Mouse (Mus musculus) kidney, embryonic 15.5 days (tissue): ENCODE measurements around the gene Phyhd1. TPM values are rescaled to one million over a fixed set of nuclear protein-coding genes. Genes with fewer than 3 reads are reported as not detected.

Source experiments
- ATAC-seq: fragments of 200-750 bp; cut with Nextera tagmentation; replicated peaks from 2 replicates; pipeline ENCODE4 v1.8.0; 2017; ENCODE audit warnings: moderate TSS enrichment; ENCODE audit not compliant: low FRiP score
- H3K27ac ChIP-seq: fragments of 300-500 bp; sonication (generic); 2 replicates; pipeline ENCODE4 v1.5.1; 2015; ENCODE audit warnings: mild to moderate bottlenecking, inconsistent platforms
- H3K27me3 ChIP-seq: fragments of 300-500 bp; sonication (generic); 2 replicates; pipeline ENCODE4 v1.6.1; 2015; ENCODE audit warnings: inconsistent platforms
- H3K36me3 ChIP-seq: fragments of 300-500 bp; sonication (generic); 2 replicates; pipeline ENCODE4 v1.6.1; 2015; ENCODE audit warnings: inconsistent platforms
- H3K4me1 ChIP-seq: fragments of 300-500 bp; sonication (generic); 2 replicates; pipeline ENCODE4 v1.6.1; 2015; ENCODE audit warnings: inconsistent platforms
- H3K4me2 ChIP-seq: fragments of 300-500 bp; sonication (generic); 2 replicates; pipeline ENCODE4 v1.6.1; 2015; ENCODE audit warnings: moderate library complexity, mild to moderate bottlenecking, inconsistent platforms
- H3K4me3 ChIP-seq: fragments of 300-500 bp; sonication (generic); replicated peaks from 2 replicates; pipeline ENCODE4 v1.5.1; 2015; ENCODE audit warnings: mild to moderate bottlenecking, inconsistent platforms
- H3K9ac ChIP-seq: fragments of 300-500 bp; sonication (generic); 2 replicates; pipeline ENCODE4 v1.6.1; 2015; ENCODE audit warnings: mild to moderate bottlenecking, inconsistent platforms
- H3K9me3 ChIP-seq: fragments of 300-500 bp; sonication (generic); replicated peaks from 2 replicates; pipeline ENCODE4 v1.6.1; 2016; ENCODE audit warnings: inconsistent platforms
- WGBS: fragments of 180-500 bp; shearing (Covaris S2); methylation state at CpG from one replicate; pipeline ENCODE4 v1.1.7; 2015; ENCODE audit warnings: mixed read lengths; 5-methylcytosine and 5-hydroxymethylcytosine counted together
- polyA plus RNA-seq: library from polyadenylated mRNA; unstranded; fragments of >200 nt; fragmentation: Nextera tagmentation; extraction: Ambion mirVana; gene quantifications from 2 replicates; pipeline ENCODE4 v1.2.1, GENCODE M21; 2015

The Phyhd1 gene
- 11.5 and 13.3 TPM in 2 replicates for polyA plus RNA-seq

DNA sequence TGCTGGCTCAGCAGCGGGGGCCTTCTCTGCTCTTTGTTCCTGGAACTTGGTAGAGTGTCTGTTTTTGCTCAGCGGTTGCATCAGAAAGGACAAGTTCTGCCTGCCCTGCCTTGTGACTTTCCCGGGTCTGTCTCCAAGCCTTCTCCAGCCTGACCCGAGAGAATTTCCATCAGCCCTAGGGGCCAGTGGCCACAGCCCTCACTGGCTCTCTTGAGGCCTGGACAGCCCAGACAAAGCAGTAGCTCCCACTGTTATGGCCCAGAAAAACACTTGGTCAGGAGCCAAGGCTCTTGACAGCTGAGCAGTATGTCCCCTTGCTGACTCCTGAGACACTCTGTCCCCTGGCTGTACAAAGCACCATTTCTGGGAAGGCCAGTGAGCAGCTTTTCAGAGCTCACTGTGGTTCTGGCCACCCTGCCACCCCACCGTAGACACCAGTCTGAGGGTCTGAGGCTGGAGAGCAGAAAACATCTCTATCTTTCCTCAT lies at the start of gene Phyhd1:
Gene Phyhd1, plus strand, starts transcription at position 437 of the 487 bp plus-strand sequence.
- 55% methylated on average over 5 of the region's 5 CpGs for WGBS
- no peak; the same call in 1 of the 2 replicates for ATAC-seq
- peak within 1 kb of the TSS; percentile 38 for H3K4me2 ChIP-seq

DNA sequence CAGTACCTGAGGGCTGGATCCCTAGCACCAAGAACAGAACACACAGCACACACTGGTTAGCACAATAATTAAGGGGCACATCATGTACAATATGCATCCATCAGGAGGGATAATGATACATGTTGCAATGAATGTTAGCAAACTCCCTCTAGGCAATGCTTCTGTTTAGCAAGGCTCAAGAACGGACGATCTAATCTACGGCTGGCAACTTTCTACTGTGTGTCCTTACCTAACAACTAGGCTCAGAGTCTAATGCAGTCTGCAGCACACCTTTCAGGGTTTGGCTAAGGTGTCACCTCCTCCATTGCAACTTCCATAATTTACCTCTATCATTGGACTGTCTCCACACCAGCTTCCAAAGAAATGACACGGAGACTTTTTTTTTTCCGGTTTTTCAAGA lies 49.7 kb upstream of the Phyhd1 start:
- WGBS: 95% methylated on average over 5 of the region's 5 CpGs
- Histone ChIP-seq H3K9me3 (no peaks in the 10 kb centered on the region), H3K27me3 (no peaks in the 10 kb centered on the region), H3K4me3 (no peak overlapping the region), H3K27ac (no peak overlapping the region), H3K4me2 (no peak overlapping the region), H3K9ac (no peak overlapping the region), H3K4me1 (no peaks in the 10 kb centered on the region), H3K36me3 (no peaks in the 10 kb centered on the region)
- no peak for ATAC-seq

More for the DNA sequence above, at the start of gene Phyhd1:
- peaks cover 37% of the 10 kb centered on the region for H3K36me3 ChIP-seq
- H3K4me3 ChIP-seq: peak within 1 kb of the TSS; percentile 12
- H3K27me3 ChIP-seq: no peaks in the 10 kb centered on the region
- H3K4me1 ChIP-seq: peaks cover 62% of the 10 kb centered on the region
- H3K9ac ChIP-seq: 0 out of 2 replicates have a peak within 1 kb of the TSS, but pooled peaks have one; percentile 8
- H3K9me3 ChIP-seq: no peaks in the 10 kb centered on the region
- peak within 1 kb of the TSS; percentile 91 for H3K27ac ChIP-seq

DNA sequence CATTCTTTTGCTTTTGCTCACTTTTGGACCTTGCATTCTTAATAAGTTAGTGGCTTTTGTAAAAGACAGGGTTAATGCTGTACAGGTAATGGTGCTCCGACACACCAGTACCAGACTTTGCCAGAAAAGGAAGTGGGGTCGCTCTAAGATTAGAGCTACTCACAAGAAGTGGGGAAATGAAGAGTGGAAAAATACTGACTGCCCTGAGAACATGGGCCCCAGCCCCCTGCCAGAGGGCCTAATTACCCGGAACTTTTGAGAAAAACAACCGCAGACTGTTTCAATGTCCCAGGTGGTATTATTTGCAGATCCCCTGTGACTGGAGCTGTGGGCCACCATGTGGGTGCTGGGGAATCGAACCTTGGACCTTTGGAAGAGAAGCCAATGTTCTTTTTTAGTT lies 30.4 kb upstream of the Phyhd1 start:
- H3K27ac ChIP-seq: no peak overlapping the region
- no peak overlapping the region for H3K4me2 ChIP-seq
- no peak overlapping the region for H3K4me3 ChIP-seq
- WGBS: 68% methylated on average over 5 of the region's 5 CpGs
- no peaks in the 10 kb centered on the region for H3K9me3 ChIP-seq
- H3K4me1 ChIP-seq: peaks cover 34% of the 10 kb centered on the region
- ATAC-seq: no peak
- H3K9ac ChIP-seq: no peak overlapping the region
- no peaks in the 10 kb centered on the region for H3K27me3 ChIP-seq
- H3K36me3 ChIP-seq: peaks cover 8% of the 10 kb centered on the region

DNA sequence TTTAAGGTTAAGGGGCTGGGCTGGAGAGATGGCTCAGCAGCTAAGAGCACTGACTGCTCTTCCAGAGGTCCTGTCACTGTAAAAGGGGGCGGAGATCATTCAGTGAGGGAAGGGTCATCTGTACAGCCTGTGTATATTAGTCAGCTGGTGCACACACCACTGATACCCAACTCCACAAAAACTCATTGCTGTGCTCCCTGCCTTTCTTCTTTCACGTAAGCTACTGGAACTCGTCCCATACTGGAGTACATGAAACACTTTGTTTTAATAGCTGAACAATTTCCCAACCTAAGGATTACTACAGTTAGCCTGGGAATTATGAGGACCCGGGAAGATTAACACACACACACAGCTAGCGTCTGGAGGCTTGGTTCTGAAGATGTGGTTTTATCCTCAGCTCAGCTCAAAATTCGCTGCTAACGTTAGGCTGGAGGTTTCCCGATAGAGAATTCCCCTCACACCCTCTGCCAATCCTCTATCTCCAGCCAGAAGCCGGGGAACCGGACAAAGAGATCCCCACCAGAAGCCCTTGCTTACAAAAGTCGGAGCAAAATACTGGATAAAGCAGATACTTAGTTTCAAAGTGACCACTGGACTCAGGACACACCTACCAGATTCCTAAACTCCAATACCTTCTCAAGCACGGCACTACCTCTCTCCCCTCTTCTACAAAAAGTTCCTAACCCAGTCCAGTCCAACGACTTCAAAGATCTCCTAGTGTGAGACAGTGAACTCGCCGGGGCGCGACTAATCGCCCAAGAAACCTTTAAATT lies 29.4 kb upstream of the Phyhd1 start:
- Histone ChIP-seq H3K4me2 (peak overlapping the region; percentile 82), H3K27me3 (no peaks in the 10 kb centered on the region), H3K9me3 (no peaks in the 10 kb centered on the region), H3K27ac (peak overlapping the region; percentile 92), H3K4me3 (peak overlapping the region; percentile 89), H3K9ac (peak overlapping the region; percentile 56), H3K36me3 (peaks cover 18% of the 10 kb centered on the region), H3K4me1 (peaks cover 40% of the 10 kb centered on the region)
- WGBS: 3% methylated on average over 18 of the region's 18 CpGs
- no peak for ATAC-seq

DNA sequence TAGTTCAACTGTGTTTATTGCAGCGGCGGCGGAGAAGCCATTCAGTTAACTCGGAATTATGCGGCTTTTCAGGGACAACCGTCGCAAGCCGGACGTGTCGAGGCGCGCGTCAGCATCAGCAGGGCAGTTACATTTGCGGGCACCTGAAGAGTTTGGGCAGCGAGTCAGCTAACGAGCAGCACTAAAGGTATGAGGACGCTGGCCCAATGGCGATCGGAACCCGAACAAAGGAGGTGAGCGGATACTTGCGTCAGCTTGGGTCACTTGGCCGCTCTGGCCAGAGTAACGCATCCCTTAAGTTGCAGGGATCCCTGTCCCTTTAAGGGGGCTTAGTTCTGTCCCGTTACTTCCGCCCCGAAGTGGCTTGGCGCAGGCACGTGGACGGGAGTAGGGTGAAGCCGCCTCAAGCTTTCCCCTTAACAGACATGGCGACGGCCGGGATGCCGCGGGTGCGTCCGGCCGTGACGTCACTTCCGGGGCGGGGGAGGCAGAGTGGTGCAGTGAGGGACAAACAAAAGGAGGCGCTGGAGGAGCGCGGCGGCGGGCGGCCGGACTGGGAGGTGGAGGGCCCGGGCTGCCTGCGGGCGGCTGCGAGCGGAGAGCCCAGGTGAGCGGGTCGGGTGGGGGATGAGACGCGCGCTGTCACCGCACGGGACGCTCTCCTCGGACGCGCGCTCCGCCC lies 28.7 kb upstream of the Phyhd1 start, which contains the start of gene Lrrc8a:
Gene Lrrc8a, plus strand, starts transcription at position 517 of the 682 bp plus-strand sequence.
- peak; percentile 97 for ATAC-seq
- no peaks in the 10 kb centered on the region for H3K27me3 ChIP-seq
- H3K36me3 ChIP-seq: peaks cover 24% of the 10 kb centered on the region
- peak within 1 kb of the TSS; percentile 82 for H3K4me2 ChIP-seq
- H3K9ac ChIP-seq: peak within 1 kb of the TSS; percentile 85
- peak within 1 kb of the TSS; percentile 89 for H3K4me3 ChIP-seq
- peaks cover 48% of the 10 kb centered on the region for H3K4me1 ChIP-seq
- under 1% methylated on average over 53 of the region's 67 CpGs for WGBS
- H3K27ac ChIP-seq: peak within 1 kb of the TSS; percentile 92
- H3K9me3 ChIP-seq: no peaks in the 10 kb centered on the region

DNA sequence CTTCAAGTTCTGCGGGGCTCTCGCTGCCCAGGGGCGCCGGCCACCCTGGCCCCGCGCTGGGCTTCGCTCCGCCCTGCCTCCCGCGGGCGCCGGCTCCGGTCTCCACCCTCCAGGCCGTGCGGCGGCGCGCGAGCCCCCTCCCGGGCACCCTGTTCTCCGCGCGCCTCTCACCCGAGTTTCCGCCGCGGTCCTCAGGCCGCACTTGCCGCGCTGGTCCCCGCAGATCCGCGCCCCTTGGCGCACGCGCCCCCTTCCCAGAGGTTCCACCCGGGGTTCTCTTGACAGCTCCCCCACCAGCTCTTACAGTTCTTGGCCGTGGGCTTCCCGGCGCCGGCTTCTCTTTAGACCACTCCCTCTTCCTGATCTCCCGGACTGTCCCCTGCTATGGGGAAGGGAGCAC lies 28.1 kb upstream of the Phyhd1 start:
- Histone ChIP-seq H3K9me3 (no peaks in the 10 kb centered on the region), H3K36me3 (peaks cover 26% of the 10 kb centered on the region), H3K27me3 (no peaks in the 10 kb centered on the region), H3K9ac (peak overlapping the region; percentile 85), H3K27ac (peak overlapping the region; percentile 92), H3K4me3 (peak overlapping the region; percentile 89), H3K4me1 (peaks cover 53% of the 10 kb centered on the region), H3K4me2 (peak overlapping the region; percentile 82)
- peak; percentile 91 for ATAC-seq
- WGBS: under 1% methylated on average over 41 of the region's 42 CpGs

DNA sequence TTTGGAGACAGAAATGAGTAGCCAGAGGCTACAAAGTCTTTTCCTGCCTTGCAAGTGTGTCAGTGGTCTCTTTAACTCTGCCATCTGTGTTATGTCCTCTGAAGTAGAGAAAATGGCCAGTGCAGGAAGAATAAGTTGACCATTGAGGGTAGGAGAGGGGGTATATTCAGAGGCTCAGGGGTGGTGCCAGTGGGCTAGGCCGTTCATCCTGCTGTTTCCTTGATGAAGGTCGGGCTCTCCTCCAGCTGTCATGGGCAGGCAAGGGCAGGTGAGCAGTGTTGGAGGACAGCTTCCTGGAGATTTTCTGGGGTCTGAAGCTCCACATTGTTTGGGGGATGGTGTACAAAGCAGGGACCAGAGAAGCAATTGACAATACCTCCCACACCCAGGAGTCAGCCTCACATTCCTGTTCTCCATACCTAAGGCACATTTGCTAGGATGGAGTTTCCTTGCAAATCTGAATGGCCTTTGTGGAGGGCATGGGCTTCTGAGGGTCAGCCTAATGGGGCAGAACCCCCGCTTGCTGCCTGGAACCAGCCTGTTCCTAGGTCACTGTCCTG lies 27.0 kb upstream of the Phyhd1 start:
- Histone ChIP-seq H3K27me3 (no peaks in the 10 kb centered on the region), H3K36me3 (peaks cover 37% of the 10 kb centered on the region), H3K9ac (peak overlapping the region; percentile 85), H3K4me1 (peaks cover 60% of the 10 kb centered on the region), H3K27ac (peak overlapping the region; percentile 70), H3K9me3 (no peaks in the 10 kb centered on the region), H3K4me3 (peak overlapping the region; percentile 89), H3K4me2 (peak overlapping the region; percentile 82)
- 58% methylated on average over 3 of the region's 3 CpGs for WGBS
- no peak for ATAC-seq

DNA sequence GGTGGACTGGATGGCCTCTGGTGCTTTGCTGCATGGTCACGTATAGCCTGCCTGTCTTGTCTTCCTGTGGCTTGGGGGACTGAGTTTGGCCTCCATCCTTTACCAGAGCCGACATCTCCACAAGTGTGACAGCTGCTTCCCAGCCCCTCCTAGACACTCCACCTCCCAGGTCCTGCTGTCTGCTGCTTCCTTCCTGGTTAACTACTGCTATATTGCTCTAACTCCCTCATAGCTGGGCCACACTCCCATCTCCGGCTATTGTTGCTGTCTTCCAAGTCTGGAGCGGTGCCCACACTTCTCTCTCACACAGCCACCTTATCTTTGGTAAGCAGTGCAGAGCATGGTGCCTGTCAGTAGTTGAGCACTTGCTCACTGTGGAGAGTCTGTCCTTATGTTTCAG lies 26.2 kb upstream of the Phyhd1 start:
- peaks cover 45% of the 10 kb centered on the region for H3K36me3 ChIP-seq
- H3K27me3 ChIP-seq: no peaks in the 10 kb centered on the region
- no peak for ATAC-seq
- 0 out of 2 replicates have a peak overlapping the region, but pooled peaks have one; percentile 85 for H3K9ac ChIP-seq
- H3K4me2 ChIP-seq: peak overlapping the region; percentile 82; the same call in 1 of the 2 replicates
- H3K4me3 ChIP-seq: no peak overlapping the region
- no peaks in the 10 kb centered on the region for H3K9me3 ChIP-seq
- H3K27ac ChIP-seq: peak overlapping the region; percentile 70
- H3K4me1 ChIP-seq: peaks cover 68% of the 10 kb centered on the region
- WGBS: 69% methylated on average over 4 of the region's 4 CpGs

DNA sequence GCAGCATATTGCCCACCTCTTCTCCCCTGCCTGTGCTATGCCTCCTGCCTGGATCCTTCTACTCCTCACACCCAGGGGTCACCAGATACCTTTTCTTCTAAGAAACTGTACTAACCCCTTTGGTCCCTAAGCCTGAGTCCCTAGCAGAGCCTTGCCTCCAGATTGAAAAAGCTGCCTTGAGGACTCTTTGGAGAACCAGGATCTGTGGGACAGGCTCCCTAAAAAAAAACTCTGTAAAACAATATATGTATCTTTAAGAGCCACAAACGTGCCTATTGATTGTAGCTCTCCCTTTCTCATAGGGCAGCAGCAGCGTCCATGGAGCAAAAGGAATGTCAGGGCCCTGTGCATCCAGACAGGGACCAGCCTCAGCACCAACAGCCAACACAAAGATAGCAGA lies 25.7 kb upstream of the Phyhd1 start, which contains the start of gene Gm28035:
Gene Gm28035, plus strand, starts transcription at position 301 of the 400 bp plus-strand sequence.
- Histone ChIP-seq H3K36me3 (peaks cover 48% of the 10 kb centered on the region), H3K4me1 (peaks cover 69% of the 10 kb centered on the region), H3K27me3 (no peaks in the 10 kb centered on the region), H3K27ac (peak within 1 kb of the TSS; percentile 70), H3K4me3 (peak within 1 kb of the TSS; percentile 89; the same call in 1 of the 2 replicates), H3K9me3 (no peaks in the 10 kb centered on the region), H3K9ac (0 out of 2 replicates have a peak within 1 kb of the TSS, but pooled peaks have one; percentile 85), H3K4me2 (peak within 1 kb of the TSS; percentile 82)
- no peak for ATAC-seq
- WGBS: 65% methylated on average over 2 of the region's 2 CpGs

DNA sequence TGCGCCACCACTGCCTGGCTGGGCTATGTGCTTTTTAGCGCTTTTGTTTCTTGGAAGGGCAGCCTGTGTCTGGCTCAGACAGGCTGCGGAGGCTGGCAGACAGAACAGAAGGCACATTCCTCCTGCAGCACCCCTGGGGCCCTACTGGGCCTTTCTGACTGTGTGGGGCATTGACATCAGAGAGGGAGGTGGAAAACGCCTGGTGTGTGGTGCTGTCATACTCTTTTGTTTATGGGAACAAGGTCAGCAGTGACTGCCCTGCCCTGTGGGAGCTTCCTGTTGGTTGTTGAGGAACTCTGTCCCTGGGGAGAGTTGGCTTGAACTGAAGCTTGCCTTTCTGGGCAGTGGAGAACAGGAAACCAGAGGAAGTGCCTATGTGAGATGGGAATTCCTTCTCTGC lies 23.5 kb upstream of the Phyhd1 start:
- Histone ChIP-seq H3K27ac (peak overlapping the region; percentile 72), H3K4me2 (no peak overlapping the region), H3K4me1 (peaks cover 62% of the 10 kb centered on the region), H3K27me3 (no peaks in the 10 kb centered on the region), H3K9me3 (no peaks in the 10 kb centered on the region), H3K36me3 (peaks cover 58% of the 10 kb centered on the region), H3K9ac (no peak overlapping the region), H3K4me3 (no peak overlapping the region)
- 47% methylated on average over 4 of the region's 4 CpGs for WGBS
- ATAC-seq: 0 out of 2 replicates have a peak, but pooled peaks have one; percentile 23

DNA sequence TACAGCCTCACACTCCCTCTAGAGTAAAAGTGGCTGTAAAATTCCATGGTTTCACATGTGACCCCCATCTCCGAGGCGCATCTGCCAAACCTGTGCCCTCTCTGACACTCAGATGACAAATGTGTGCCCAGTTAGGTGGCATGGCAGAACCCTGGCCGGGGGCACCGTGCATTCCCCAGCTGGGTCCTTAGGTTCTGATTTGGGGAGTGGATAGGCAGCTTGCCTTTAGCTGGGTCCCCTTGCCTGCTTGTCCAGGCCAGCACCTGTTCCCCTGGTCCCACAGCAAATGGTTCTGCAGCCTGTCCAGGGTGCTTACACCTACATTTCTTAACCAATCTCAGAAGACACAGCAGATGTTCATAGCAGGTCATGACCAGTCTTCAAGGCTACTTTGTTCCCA lies 22.6 kb upstream of the Phyhd1 start:
- H3K9ac ChIP-seq: no peak overlapping the region

More for the DNA sequence above, 22.6 kb upstream of the Phyhd1 start:
- Histone ChIP-seq H3K36me3 (peaks cover 63% of the 10 kb centered on the region), H3K4me1 (peaks cover 59% of the 10 kb centered on the region), H3K9me3 (no peaks in the 10 kb centered on the region), H3K4me3 (no peak overlapping the region), H3K4me2 (no peak overlapping the region), H3K27me3 (no peaks in the 10 kb centered on the region), H3K27ac (peak overlapping the region; percentile 72)
- WGBS: 83% methylated on average over 4 of the region's 4 CpGs
- ATAC-seq: no peak
